Mouse (Mus musculus): ENCODE data around the gene Kyat3. TPM values are rescaled to one million over a fixed set of nuclear protein-coding genes. Genes with fewer than 3 reads are reported as not detected.

Kyat3 gene
- polyA plus RNA-seq, 1 experiment from 2014 or later, result 10.2 TPM

- H3K9me3 ChIP-seq (replicated peaks), result no peaks in the 10 kb centered on the region
- no peaks in the 10 kb centered on the region for H3K27me3 ChIP-seq
- H3K36me3 ChIP-seq, result no peaks in the 10 kb centered on the region
- H3K4me3 ChIP-seq, result no peak overlapping the region
- no peak for ATAC-seq (ENCODE audit: low FRiP score)
- H3K4me2 ChIP-seq (replicated peaks), result no peak overlapping the region
- H3K27ac ChIP-seq, result no peak overlapping the region
- WGBS, result 90% methylated on average over 18 of the region's 18 CpGs
- H3K4me1 ChIP-seq, result no peaks in the 10 kb centered on the region
- no peak overlapping the region for H3K9ac ChIP-seq
Observed at GRCm38 (mm10) chr3:142755132-142755867, 54.4 kb downstream of the Kyat3 start.

GRCm38 (mm10) chr3:142757841-142758240, 57.0 kb downstream of the Kyat3 start:
- ATAC-seq (ENCODE audit: low FRiP score), result no peak
- H3K27me3 ChIP-seq, result no peaks in the 10 kb centered on the region
- H3K4me1 ChIP-seq, result no peaks in the 10 kb centered on the region
- H3K9ac ChIP-seq, result no peak overlapping the region
- no peaks in the 10 kb centered on the region for H3K9me3 ChIP-seq (replicated peaks)
- WGBS, result 59% methylated on average over 12 of the region's 12 CpGs
- no peaks in the 10 kb centered on the region for H3K36me3 ChIP-seq
- no peak overlapping the region for H3K4me2 ChIP-seq (replicated peaks)
- no peak overlapping the region for H3K4me3 ChIP-seq
- H3K27ac ChIP-seq, result no peak overlapping the region

GRCm38 (mm10) chr3:142758593-142758992, 57.7 kb downstream of the Kyat3 start:
- no peak for ATAC-seq (ENCODE audit: low FRiP score)
- H3K4me2 ChIP-seq (replicated peaks), result no peak overlapping the region
- no peak overlapping the region for H3K27ac ChIP-seq
- H3K36me3 ChIP-seq, result no peaks in the 10 kb centered on the region
- no peaks in the 10 kb centered on the region for H3K27me3 ChIP-seq
- no peaks in the 10 kb centered on the region for H3K9me3 ChIP-seq (replicated peaks)
- H3K4me3 ChIP-seq, result no peak overlapping the region
- H3K4me1 ChIP-seq, result no peaks in the 10 kb centered on the region
- 85% methylated on average over 7 of the region's 7 CpGs for WGBS
- no peak overlapping the region for H3K9ac ChIP-seq

- H3K36me3 ChIP-seq, result no peaks in the 10 kb centered on the region
- H3K27ac ChIP-seq, result no peak overlapping the region
- H3K4me3 ChIP-seq, result no peak overlapping the region
- no peak overlapping the region for H3K9ac ChIP-seq
- H3K4me1 ChIP-seq, result no peaks in the 10 kb centered on the region
- no peak overlapping the region for H3K4me2 ChIP-seq (replicated peaks)
- WGBS, result 64% methylated on average over 6 of the region's 6 CpGs
- no peaks in the 10 kb centered on the region for H3K27me3 ChIP-seq
- ATAC-seq (ENCODE audit: low FRiP score), result no peak
- H3K9me3 ChIP-seq (replicated peaks), result no peaks in the 10 kb centered on the region
Observed at GRCm38 (mm10) chr3:142760356-142760755, 59.5 kb downstream of the Kyat3 start.

- Histone ChIP-seq H3K9me3 (replicated peaks) (no peaks in the 10 kb centered on the region), H3K27ac (peak within 1 kb of the TSS; percentile 86), H3K9ac (peak within 1 kb of the TSS; percentile 92), H3K36me3 (no peaks in the 10 kb centered on the region), H3K4me2 (replicated peaks) (peak within 1 kb of the TSS; percentile 78), H3K27me3 (no peaks in the 10 kb centered on the region), H3K4me3 (peak within 1 kb of the TSS; percentile 84), H3K4me1 (peaks cover 16% of the 10 kb centered on the region)
- under 1% methylated on average over 64 of the region's 64 CpGs for WGBS
- ATAC-seq (ENCODE audit: low FRiP score), result peak; percentile 99
Observed at GRCm38 (mm10) chr3:142764995-142765777, 64.3 kb downstream of the Kyat3 start, which contains the start of gene Gtf2b. TSS of gene Gtf2b (plus strand) at chr3:142765045.

GRCm38 (mm10) chr3:142765778-142766165, 64.9 kb downstream of the Kyat3 start:
- Histone ChIP-seq H3K27ac (no peak overlapping the region), H3K9ac (peak overlapping the region; percentile 92), H3K4me3 (peak overlapping the region; percentile 84), H3K36me3 (no peaks in the 10 kb centered on the region), H3K4me1 (peaks cover 16% of the 10 kb centered on the region), H3K27me3 (no peaks in the 10 kb centered on the region), H3K4me2 (replicated peaks) (peak overlapping the region; percentile 78), H3K9me3 (replicated peaks) (no peaks in the 10 kb centered on the region)
- no peak for ATAC-seq (ENCODE audit: low FRiP score)
- WGBS, result 34% methylated on average over 10 of the region's 10 CpGs

GRCm38 (mm10) chr3:142768498-142768897, 67.6 kb downstream of the Kyat3 start:
- WGBS, result 96% methylated on average over 6 of the region's 6 CpGs
- no peaks in the 10 kb centered on the region for H3K9me3 ChIP-seq (replicated peaks)
- H3K27ac ChIP-seq, result no peak overlapping the region
- H3K4me3 ChIP-seq, result no peak overlapping the region
- no peak overlapping the region for H3K4me2 ChIP-seq (replicated peaks)
- H3K4me1 ChIP-seq, result peaks cover 16% of the 10 kb centered on the region
- no peaks in the 10 kb centered on the region for H3K27me3 ChIP-seq
- H3K9ac ChIP-seq, result no peak overlapping the region
- H3K36me3 ChIP-seq, result peaks cover 15% of the 10 kb centered on the region; the same call in 1 of the 2 replicates
- no peak for ATAC-seq (ENCODE audit: low FRiP score)

GRCm38 (mm10) chr3:142770518-142770917, 69.7 kb downstream of the Kyat3 start:
- no peak overlapping the region for H3K27ac ChIP-seq
- no peaks in the 10 kb centered on the region for H3K9me3 ChIP-seq (replicated peaks)
- no peaks in the 10 kb centered on the region for H3K27me3 ChIP-seq
- 78% methylated on average over 1 of the region's 1 CpGs for WGBS
- peaks cover 16% of the 10 kb centered on the region for H3K4me1 ChIP-seq
- ATAC-seq (ENCODE audit: low FRiP score), result no peak
- H3K9ac ChIP-seq, result no peak overlapping the region
- peaks cover 23% of the 10 kb centered on the region for H3K36me3 ChIP-seq
- H3K4me3 ChIP-seq, result no peak overlapping the region
- no peak overlapping the region for H3K4me2 ChIP-seq (replicated peaks)

GRCm38 (mm10) chr3:142773538-142774191, 72.8 kb downstream of the Kyat3 start:
- H3K27me3 ChIP-seq, result no peaks in the 10 kb centered on the region
- no peak overlapping the region for H3K27ac ChIP-seq
- no peak overlapping the region for H3K4me2 ChIP-seq (replicated peaks)
- peaks cover 30% of the 10 kb centered on the region for H3K36me3 ChIP-seq
- WGBS, result 85% methylated on average over 4 of the region's 4 CpGs
- H3K9me3 ChIP-seq (replicated peaks), result no peaks in the 10 kb centered on the region
- H3K9ac ChIP-seq, result no peak overlapping the region
- ATAC-seq (ENCODE audit: low FRiP score), result no peak
- no peaks in the 10 kb centered on the region for H3K4me1 ChIP-seq
- H3K4me3 ChIP-seq, result no peak overlapping the region

GRCm38 (mm10) chr3:142777227-142777626, 76.4 kb downstream of the Kyat3 start:
- Histone ChIP-seq H3K4me3 (no peak overlapping the region), H3K4me2 (replicated peaks) (no peak overlapping the region), H3K27ac (no peak overlapping the region), H3K9ac (no peak overlapping the region), H3K36me3 (peaks cover 61% of the 10 kb centered on the region), H3K9me3 (replicated peaks) (no peaks in the 10 kb centered on the region), H3K27me3 (no peaks in the 10 kb centered on the region), H3K4me1 (no peaks in the 10 kb centered on the region)
- ATAC-seq (ENCODE audit: low FRiP score), result no peak
- WGBS, result 85% methylated on average over 3 of the region's 3 CpGs

GRCm38 (mm10) chr3:142786423-142787072, 85.7 kb downstream of the Kyat3 start:
- H3K4me2 ChIP-seq (replicated peaks), result no peak overlapping the region
- H3K27ac ChIP-seq, result no peak overlapping the region
- no peaks in the 10 kb centered on the region for H3K4me1 ChIP-seq
- H3K4me3 ChIP-seq, result no peak overlapping the region
- no peaks in the 10 kb centered on the region for H3K27me3 ChIP-seq
- ATAC-seq (ENCODE audit: low FRiP score), result peak; percentile 62; the same call in 1 of the 2 replicates
- no peaks in the 10 kb centered on the region for H3K9me3 ChIP-seq (replicated peaks)
- no peak overlapping the region for H3K9ac ChIP-seq
- H3K36me3 ChIP-seq, result peaks cover 45% of the 10 kb centered on the region
- WGBS, result 48% methylated on average over 2 of the region's 2 CpGs

- Histone ChIP-seq H3K4me2 (replicated peaks) (no peak overlapping the region), H3K27me3 (no peaks in the 10 kb centered on the region), H3K4me3 (no peak overlapping the region), H3K9me3 (replicated peaks) (no peaks in the 10 kb centered on the region), H3K9ac (no peak overlapping the region), H3K27ac (no peak overlapping the region), H3K4me1 (no peaks in the 10 kb centered on the region), H3K36me3 (peaks cover 51% of the 10 kb centered on the region)
- ATAC-seq (ENCODE audit: low FRiP score), result no peak
- WGBS, result 93% methylated on average over 3 of the region's 3 CpGs
Observed at GRCm38 (mm10) chr3:142795587-142795986, 94.7 kb downstream of the Kyat3 start.

All from hindbrain, embryonic 12.5 days (tissue).